12 mouse cellular contexts compared by ENCODE assay signal in the genomic region with DNA sequence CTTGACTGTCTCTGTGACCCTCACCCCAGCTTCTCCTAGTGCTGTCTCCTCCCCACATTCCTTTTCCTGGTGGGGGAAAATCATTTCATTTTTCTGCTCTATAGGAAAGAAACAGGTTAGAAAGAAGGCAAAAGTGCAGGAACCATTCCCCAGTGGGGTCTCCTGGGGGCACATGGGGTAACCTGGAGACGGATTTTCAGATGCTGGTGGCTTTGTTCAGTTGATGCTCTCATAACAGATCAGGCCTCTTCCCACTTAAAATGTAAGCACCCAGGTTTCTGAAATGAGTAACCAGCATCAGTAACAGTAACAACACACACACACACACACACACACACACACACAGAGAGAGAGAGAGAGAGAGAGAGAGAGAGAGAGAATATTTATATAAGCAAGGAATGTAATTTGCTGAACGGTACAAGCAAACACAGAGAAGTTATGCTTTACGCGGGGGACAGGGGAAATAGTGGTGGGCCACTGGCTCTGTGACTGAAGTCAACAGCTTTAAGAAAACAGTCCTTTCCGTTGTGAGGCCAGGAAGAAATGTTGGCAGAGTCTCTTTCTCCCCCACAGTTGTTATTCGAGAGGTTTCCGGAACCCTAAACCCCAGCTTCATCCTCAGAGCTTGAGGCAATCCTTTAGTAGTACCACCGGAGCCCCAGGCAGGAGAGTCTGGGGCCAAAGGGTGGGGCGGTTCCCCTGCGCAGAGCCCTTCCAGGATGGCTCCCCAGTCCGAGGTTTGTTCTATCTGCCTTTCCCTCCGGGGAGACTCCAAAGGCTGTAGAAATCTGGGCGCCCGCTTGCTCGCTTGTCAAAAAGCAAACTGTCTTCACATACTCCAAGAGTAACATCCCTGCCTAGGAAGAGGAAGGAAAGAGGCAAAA. TPM values are rescaled to one million over a fixed set of nuclear protein-coding genes. Genes with fewer than 3 reads are reported as not detected.
DNase-seq lines count a peak whose midpoint lies in the region; ATAC-seq and TF ChIP-seq lines count a peak whose summit lies in the region.
"Had no signal": no experiment of that assay in that cellular context is flagged by ENCODE, and none has a peak within 500 bp of the region (broad histone marks: within the 10 kb centered on the region; RNA-seq: fewer than 3 reads in every experiment).

No protein-coding gene starts in this region.

- H3K4me2 ChIP-seq in hindbrain, embryonic 13.5 days = peak overlapping the region; percentile 56
- peak overlapping the region; percentile 75 for H3K4me2 ChIP-seq in midbrain, embryonic 14.5 days (ENCODE audit: low read length)

- H3K36me3 ChIP-seq in hindbrain, embryonic 13.5 days = no peaks in the 10 kb centered on the region
- no peaks in the 10 kb centered on the region for H3K36me3 ChIP-seq in midbrain, embryonic 14.5 days (ENCODE audit: control insufficient read depth, insufficient read depth, low read length)

- H3K4me3 ChIP-seq in hindbrain, embryonic 13.5 days = peak overlapping the region; percentile 37
- H3K4me3 ChIP-seq in midbrain, embryonic 14.5 days (replicated peaks; ENCODE audit: low read depth, low read length) = peak overlapping the region; percentile 41

- DNase-seq in heart, adult 11 months = peak; percentile 70
- no peak for DNase-seq in heart, adult 8-10 months (ENCODE audit: low spot score)
- DNase-seq in brain, embryonic 14.5 days (ENCODE audit: low read depth) = peak; percentile 43
- DNase-seq in midbrain, embryonic 14.5 days = peak; percentile 58
- no peak for DNase-seq in left cerebral cortex, postnatal 25 days (ENCODE audit: low spot score in 2 of 2)
- DNase-seq in right cerebral cortex, postnatal 25 days = no peak
- DNase-seq: heart, postnatal 4 days; right cerebral cortex, postnatal 4 days; thymus, postnatal 36 days had no signal

- peaks cover 100% of the 10 kb centered on the region for H3K27me3 ChIP-seq in hindbrain, embryonic 13.5 days
- peaks cover 82% of the 10 kb centered on the region for H3K27me3 ChIP-seq in midbrain, embryonic 14.5 days (ENCODE audit: control insufficient read depth, insufficient read depth, low read length)

- under 1% methylated on average over 15 of the region's 15 CpGs for WGBS in hindbrain, embryonic 13.5 days
- WGBS in midbrain, embryonic 14.5 days = 1% methylated on average over 15 of the region's 15 CpGs

- TF ChIP-seq POLR2A in brain, embryonic 14.5 days (IDR thresholded peaks at IDR 0.05; ENCODE audit: borderline replicate concordance, extremely low read depth, insufficient read depth, insufficient read length, poor library complexity, severe bottlenecking) = no peak

- intact Hi-C loops in left cerebral cortex, postnatal 25 days (cut with DNase I) = no loop called here

- peak overlapping the region; percentile 65 for H3K9ac ChIP-seq in hindbrain, embryonic 13.5 days
- peak overlapping the region; percentile 71 for H3K9ac ChIP-seq in midbrain, embryonic 14.5 days (replicated peaks; ENCODE audit: low read length)

- peaks cover 41% of the 10 kb centered on the region for H3K4me1 ChIP-seq in hindbrain, embryonic 13.5 days (replicated peaks)
- H3K4me1 ChIP-seq in midbrain, embryonic 14.5 days (ENCODE audit: control insufficient read depth, insufficient read depth, low read length) = peaks cover 40% of the 10 kb centered on the region

- TF ChIP-seq CTCF in brain, embryonic 14.5 days (IDR thresholded peaks at IDR 0.05; ENCODE audit: borderline replicate concordance, extremely low read depth, insufficient read depth, insufficient read length) = no peak

- ATAC-seq in hindbrain, embryonic 13.5 days (ENCODE audit: low FRiP score) = no peak
- ATAC-seq in midbrain, embryonic 14.5 days (ENCODE audit: low FRiP score, low TSS enrichment) = no peak
- no peak for ATAC-seq in megakaryocyte progenitor cell, adult 5-6 weeks (replicated peaks; ENCODE audit: poor library complexity)

- H3K27ac ChIP-seq in hindbrain, embryonic 13.5 days = peak overlapping the region; percentile 86
- peak overlapping the region; percentile 94 for H3K27ac ChIP-seq in midbrain, embryonic 14.5 days (replicated peaks; ENCODE audit: low read depth, low read length)

- H3K9me3 ChIP-seq in hindbrain, embryonic 13.5 days = no peaks in the 10 kb centered on the region
- no peaks in the 10 kb centered on the region for H3K9me3 ChIP-seq in midbrain, embryonic 14.5 days (ENCODE audit: control insufficient read depth, low read length)

RNA-seq across cellular contexts. Expression of a gene that starts 8.0 kb away (rescaled TPM):
- under 1 TPM in 1 of 4 experiments, not detected in 3; 0.24 TPM for total RNA-seq in heart, adult 8-10 months (2022)
- 160 and 273 TPM in 2 replicates for polyA plus RNA-seq in brain, embryonic 14.5 days (2012; rRNA removed)
- 22.1 and 23.6 TPM in 2 replicates for polyA plus RNA-seq in hindbrain, embryonic 13.5 days (2015; fragmentation: Nextera tagmentation; extraction: Ambion mirVana)
- polyA plus RNA-seq in midbrain, embryonic 14.5 days (2014; fragmentation: Nextera tagmentation; extraction: Ambion mirVana) = 47.8 and 68.9 TPM in 2 replicates
- total RNA-seq in megakaryocyte progenitor cell, adult 5-6 weeks (2015) = not detected in 2 replicates
- total RNA-seq in megakaryocyte progenitor cell, adult 5-6 weeks (2017) = not detected in 2 replicates
- 10 to 100 TPM; 76.6 to 86.9 TPM for total RNA-seq in left cerebral cortex, postnatal 25 days (2021)
- total RNA-seq: megakaryocyte-erythroid progenitor cell, adult 5-6 weeks had no signal

RNA-seq across cellular contexts. Expression of a gene that starts 59.9 kb away (rescaled TPM):
- 10 to 100 TPM; 24.6 to 29.0 (median 27.3) TPM for total RNA-seq in heart, adult 8-10 months (2022)
- 30.1 and 42.2 TPM in 2 replicates for polyA plus RNA-seq in brain, embryonic 14.5 days (2012; rRNA removed)
- 14.4 and 15.5 TPM in 2 replicates for polyA plus RNA-seq in hindbrain, embryonic 13.5 days (2015; fragmentation: Nextera tagmentation; extraction: Ambion mirVana)
- polyA plus RNA-seq in midbrain, embryonic 14.5 days (2014; fragmentation: Nextera tagmentation; extraction: Ambion mirVana) = 16.6 and 18.1 TPM in 2 replicates
- 27.6 and 30.3 TPM in 2 replicates for total RNA-seq in megakaryocyte progenitor cell, adult 5-6 weeks (2015)
- 22.3 and 35.1 TPM in 2 replicates for total RNA-seq in megakaryocyte progenitor cell, adult 5-6 weeks (2017)
- 10 to 100 TPM; 69.9 to 77.0 TPM for total RNA-seq in left cerebral cortex, postnatal 25 days (2021)

Comparison
In these comparisons a context has a peak if more than half of its experiments do, and no peak if none do; other contexts are left out.
1. DNase-seq: peak in heart, adult 11 months (single experiment), brain, embryonic 14.5 days (single experiment) and midbrain, embryonic 14.5 days (single experiment); none in heart, adult 8-10 months (single experiment), left cerebral cortex, postnatal 25 days (0 of 2) and right cerebral cortex, postnatal 25 days (single experiment).
2. RNA of a gene that starts 8.0 kb away (total RNA-seq): 76.6 to 86.9 TPM in left cerebral cortex, postnatal 25 days; 0.24 TPM in heart, adult 8-10 months and not detected in megakaryocyte progenitor cell, adult 5-6 weeks; every median in the first group is over 10 times any median in the second.